Comparison of ENCODE assay signal across 8 mouse cellular contexts in the genomic region with DNA sequence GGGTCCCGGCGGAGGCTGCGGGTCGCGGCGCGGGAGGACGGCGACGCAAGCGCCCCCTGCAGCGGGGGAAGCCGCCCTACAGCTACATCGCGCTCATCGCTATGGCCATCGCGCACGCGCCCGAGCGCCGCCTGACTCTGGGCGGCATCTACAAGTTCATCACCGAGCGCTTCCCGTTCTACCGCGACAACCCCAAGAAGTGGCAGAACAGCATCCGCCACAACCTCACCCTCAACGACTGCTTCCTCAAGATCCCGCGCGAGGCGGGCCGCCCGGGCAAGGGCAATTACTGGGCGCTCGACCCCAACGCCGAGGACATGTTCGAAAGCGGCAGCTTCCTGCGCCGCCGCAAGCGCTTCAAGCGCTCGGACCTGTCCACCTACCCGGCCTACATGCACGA. TPM values are rescaled to one million over a fixed set of nuclear protein-coding genes. Genes with fewer than 3 reads are reported as not detected.
DNase-seq lines count a peak whose midpoint lies in the region; ATAC-seq lines count a peak whose summit lies in the region.

No protein-coding gene starts in this region.

- H3K4me2 ChIP-seq in heart, embryonic 14.5 days (ENCODE audit: low read length), result peak overlapping the region; percentile 63
- H3K4me2 ChIP-seq in limb, embryonic 12.5 days, result peak overlapping the region; percentile 52

- ATAC-seq in heart, embryonic 14.5 days (ENCODE audit: insufficient number of reproducible peaks, insufficient read depth, low FRiP score, low read depth), result no peak
- no peak for ATAC-seq in limb, embryonic 12.5 days (ENCODE audit: insufficient number of reproducible peaks, insufficient read depth, low FRiP score, low TSS enrichment, low read depth)

- H3K27me3 ChIP-seq in heart, embryonic 14.5 days (ENCODE audit: control insufficient read depth, insufficient read depth, low read length), result peaks cover 99% of the 10 kb centered on the region
- peaks cover 97% of the 10 kb centered on the region for H3K27me3 ChIP-seq in limb, embryonic 12.5 days

- H3K4me1 ChIP-seq in heart, embryonic 14.5 days (ENCODE audit: control insufficient read depth in 2 of 2, insufficient read depth in 2 of 2, low read length in 2 of 2), result peaks cover 0 to 13% of the 10 kb centered on the region in 2 experiments; a peak in 2 of 4 replicates
- 0 out of 2 replicates have a peak, but pooled peaks cover 12% of the 10 kb centered on the region for H3K4me1 ChIP-seq in limb, embryonic 12.5 days (replicated peaks)

- H3K4me3 ChIP-seq in heart, embryonic 14.5 days (ENCODE audit: control insufficient read depth in 1 of 2, insufficient read depth in 1 of 2, low read depth in 1 of 2, low read length in 2 of 2), result peak overlapping the region; percentile 5 to 42; a peak in 3 of 4 replicates
- peak overlapping the region; percentile 38 for H3K4me3 ChIP-seq in limb, embryonic 12.5 days (replicated peaks)

- H3K36me3 ChIP-seq in heart, embryonic 14.5 days (ENCODE audit: control insufficient read depth, insufficient read depth, low read length), result no peaks in the 10 kb centered on the region
- no peaks in the 10 kb centered on the region for H3K36me3 ChIP-seq in limb, embryonic 12.5 days

- H3K27ac ChIP-seq in heart, embryonic 14.5 days (replicated peaks in 1 of 2; ENCODE audit: control insufficient read depth in 1 of 2, insufficient read depth in 1 of 2, low read depth in 2 of 2, low read length in 2 of 2), result no peak overlapping the region
- no peak overlapping the region for H3K27ac ChIP-seq in limb, embryonic 12.5 days

- WGBS in heart, embryonic 14.5 days, result under 1% methylated on average over 44 of the region's 51 CpGs
- WGBS in limb, embryonic 12.5 days, result under 1% methylated on average over 51 of the region's 51 CpGs

- peak; percentile 30 to 32 for DNase-seq in cerebellum, postnatal 10 days
- DNase-seq in cerebellum, adult 9-10 months, result no peak
- peak; percentile 35 for DNase-seq in adrenal gland, postnatal 25 days
- DNase-seq in monocyte, adult 2 months (ENCODE audit: low read depth in 1 of 2, low spot score in 2 of 2), result peak; percentile 5 to 23
- DNase-seq in left cerebral cortex, adult 8-10 months (ENCODE audit: low spot score in 2 of 2), result no peak
- DNase-seq in urinary bladder, postnatal 14 days (ENCODE audit: low spot score), result no peak

- H3K9me3 ChIP-seq in heart, embryonic 14.5 days (ENCODE audit: control insufficient read depth, low read length), result no peaks in the 10 kb centered on the region
- H3K9me3 ChIP-seq in limb, embryonic 12.5 days, result no peaks in the 10 kb centered on the region

- H3K9ac ChIP-seq in heart, embryonic 14.5 days (ENCODE audit: low read length), result no peak overlapping the region; the same call in 1 of the 2 replicates
- H3K9ac ChIP-seq in limb, embryonic 12.5 days (replicated peaks), result no peak overlapping the region

RNA-seq across cellular contexts. Expression of a gene that starts 0.9 kb away (rescaled TPM):
- total RNA-seq in adrenal gland, postnatal 25 days (2021), result not detected in 2 replicates
- not detected in 2 replicates for polyA plus RNA-seq in heart, embryonic 14.5 days (2014; fragmentation: Nextera tagmentation; extraction: Ambion mirVana)
- polyA plus RNA-seq in limb, embryonic 12.5 days (2016; fragmentation: Nextera tagmentation; extraction: Ambion mirVana), result not detected in 2 replicates
- total RNA-seq in left cerebral cortex, adult 8-10 months (2022), result not detected

RNA-seq across cellular contexts. Expression of a gene that starts 44.9 kb away (rescaled TPM):
- 7.5 and 9.9 TPM in 2 replicates for total RNA-seq in adrenal gland, postnatal 25 days (2021)
- polyA plus RNA-seq in heart, embryonic 14.5 days (2014; fragmentation: Nextera tagmentation; extraction: Ambion mirVana), result 8.0 and 9.1 TPM in 2 replicates
- 8.8 and 9.0 TPM in 2 replicates for polyA plus RNA-seq in limb, embryonic 12.5 days (2016; fragmentation: Nextera tagmentation; extraction: Ambion mirVana)
- 1 to 10 TPM; 3.8 to 4.6 (median 4.1) TPM for total RNA-seq in left cerebral cortex, adult 8-10 months (2022)

Comparison
In these comparisons a context has a peak if more than half of its experiments do, and no peak if none do; other contexts are left out.
1. DNase-seq: peak in cerebellum, postnatal 10 days (2 of 2), adrenal gland, postnatal 25 days (single experiment) and monocyte, adult 2 months (2 of 2); none in cerebellum, adult 9-10 months (single experiment), left cerebral cortex, adult 8-10 months (0 of 2) and urinary bladder, postnatal 14 days (single experiment).